Mouse (Mus musculus) thymus, postnatal 10 days (tissue): ENCODE measurements around the gene Scimp.

Source experiments
- DNase-seq, 2 experiments: peaks; one replicate each; pipeline ENCODE4 v3.0.0; 2021; ENCODE audit warnings: low spot score in 2 of 2

The Scimp gene

DNA sequence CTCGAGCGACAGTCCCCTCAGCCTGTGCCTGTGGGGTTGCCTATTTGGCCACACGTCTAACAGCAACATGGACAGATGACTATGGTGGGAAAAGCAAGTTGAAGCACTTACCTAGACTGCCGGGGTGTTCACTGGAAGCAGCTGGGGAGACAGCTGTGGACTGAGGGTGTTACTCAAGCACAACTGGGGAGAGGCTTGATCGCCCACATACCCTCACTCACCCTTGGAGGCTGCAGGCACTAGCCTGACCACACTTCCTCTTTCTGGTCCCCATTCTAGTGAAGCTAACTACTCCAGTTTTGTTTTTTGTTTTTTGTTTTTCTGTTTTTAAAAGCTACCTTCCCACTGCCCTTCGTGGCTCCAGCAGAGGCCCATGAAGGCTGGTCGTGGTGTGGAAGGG lies at the start of gene Scimp:
TSS of gene Scimp (minus strand) at position 222 of the 400 bp plus-strand sequence.
- no peak for DNase-seq

DNA sequence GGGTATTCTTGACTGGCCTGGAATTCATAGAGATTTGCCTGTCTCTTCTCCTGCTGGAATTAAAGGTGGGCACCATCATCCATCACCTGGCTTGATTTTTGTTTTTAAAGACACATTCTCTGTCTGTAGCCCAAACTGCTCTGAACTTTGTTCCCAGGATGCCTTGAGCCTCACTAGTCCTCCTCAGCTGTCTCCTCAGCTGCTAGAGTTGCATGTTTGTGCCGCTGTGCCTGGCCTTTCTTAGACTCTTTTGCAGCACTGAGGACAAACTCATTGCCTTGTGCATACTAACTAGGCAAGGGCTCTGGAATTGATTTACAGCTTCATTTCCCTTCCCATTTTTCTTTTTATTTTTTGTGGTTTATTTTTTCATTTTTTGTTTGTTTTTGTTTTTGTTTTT lies 48.0 kb upstream of the Scimp start:
- DNase-seq: no peak

DNA sequence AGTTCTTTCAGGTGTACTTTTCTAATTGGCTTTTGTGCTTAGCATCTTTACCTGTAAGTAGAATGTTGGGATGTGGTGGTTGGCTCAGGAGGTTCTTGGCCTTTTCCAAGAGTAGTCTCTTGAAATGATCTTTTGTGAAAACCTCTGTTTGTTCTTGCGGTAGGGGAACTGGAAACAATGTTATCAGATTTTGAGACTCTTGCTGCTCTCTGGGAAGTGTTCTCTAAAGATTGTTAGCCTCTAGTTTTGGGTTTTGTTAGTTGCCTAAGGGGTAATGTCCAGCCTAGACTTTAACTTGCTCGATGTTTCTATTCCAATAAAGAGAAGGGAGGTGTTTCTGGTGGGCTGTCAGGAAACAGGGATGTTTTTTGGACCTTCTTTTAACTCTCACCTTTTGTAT lies 33.6 kb upstream of the Scimp start:
- DNase-seq: no peak

DNA sequence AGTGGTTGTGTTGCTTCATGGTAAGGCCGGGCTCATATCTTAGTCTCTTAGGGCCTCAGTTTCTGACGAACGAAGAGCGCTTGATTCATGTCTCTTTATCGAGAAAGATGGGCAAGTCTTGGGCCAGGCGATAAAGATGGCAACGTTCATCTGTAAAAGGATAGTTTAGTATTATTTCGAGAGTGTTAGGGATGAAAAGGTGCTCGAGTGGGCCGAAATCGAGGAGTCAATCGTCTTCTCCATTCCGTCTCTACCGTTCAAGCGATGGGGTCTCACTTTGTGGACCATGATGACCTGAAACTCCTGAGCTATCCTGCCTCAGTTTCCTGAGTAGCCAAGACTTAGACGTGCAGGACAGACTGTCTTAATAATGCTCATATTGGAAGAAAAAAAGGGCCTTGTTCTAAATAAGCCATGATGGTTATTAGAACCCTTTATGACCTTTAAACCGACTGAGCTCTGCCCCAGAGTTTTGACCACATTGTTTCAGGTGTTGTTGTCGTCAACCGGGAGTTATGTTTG lies 33.1 kb upstream of the Scimp start:
- no peak for DNase-seq

DNA sequence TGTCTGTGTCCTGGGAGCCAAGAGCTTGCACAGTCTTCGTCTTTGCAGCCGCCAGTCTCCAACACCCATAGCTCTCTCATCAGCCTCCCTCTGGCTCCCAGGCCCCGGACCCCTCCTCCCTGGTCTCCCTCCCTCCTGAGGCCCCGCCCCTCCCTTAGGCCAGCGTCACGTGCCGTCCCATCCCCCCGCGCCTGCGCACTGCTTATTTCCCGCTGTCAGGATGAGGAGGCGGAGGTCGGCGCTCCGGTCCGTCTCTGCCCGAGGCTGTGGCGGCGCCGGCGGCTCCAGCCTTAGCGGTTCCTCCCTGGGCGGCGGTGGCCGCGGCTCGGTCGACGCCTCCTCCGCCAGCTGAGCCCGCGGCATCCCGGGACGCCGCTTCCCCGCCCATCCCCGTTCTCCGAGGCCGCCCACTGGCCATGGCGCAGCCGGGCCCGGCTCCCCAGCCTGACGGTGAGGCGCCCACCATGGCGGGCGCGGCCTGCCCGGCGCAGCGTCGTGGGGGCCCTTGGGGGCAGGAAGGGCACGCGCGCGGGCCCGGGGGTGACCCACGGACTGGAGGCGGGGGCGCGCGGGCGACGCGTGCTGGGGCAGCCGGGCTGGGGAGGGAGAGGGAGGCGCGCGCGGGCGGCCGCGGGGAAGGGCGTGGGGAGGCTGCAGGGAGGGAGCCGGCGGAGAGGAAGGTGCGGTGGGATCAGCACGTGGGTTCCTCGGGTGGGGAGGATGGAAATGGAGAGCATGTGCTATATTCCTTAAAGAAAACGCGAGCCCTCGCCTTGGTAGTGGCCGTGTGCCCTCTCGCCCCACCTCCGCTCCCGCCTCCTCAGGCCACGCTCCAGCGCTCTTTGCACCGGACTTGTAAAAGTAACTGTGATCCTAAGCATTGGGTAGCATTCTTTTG lies 32.4 kb upstream of the Scimp start, which contains the start of gene Rabep1:
TSS of gene Rabep1 (plus strand) at position 220 of the 898 bp plus-strand sequence.
- peak; percentile 93 to 98 for DNase-seq

DNA sequence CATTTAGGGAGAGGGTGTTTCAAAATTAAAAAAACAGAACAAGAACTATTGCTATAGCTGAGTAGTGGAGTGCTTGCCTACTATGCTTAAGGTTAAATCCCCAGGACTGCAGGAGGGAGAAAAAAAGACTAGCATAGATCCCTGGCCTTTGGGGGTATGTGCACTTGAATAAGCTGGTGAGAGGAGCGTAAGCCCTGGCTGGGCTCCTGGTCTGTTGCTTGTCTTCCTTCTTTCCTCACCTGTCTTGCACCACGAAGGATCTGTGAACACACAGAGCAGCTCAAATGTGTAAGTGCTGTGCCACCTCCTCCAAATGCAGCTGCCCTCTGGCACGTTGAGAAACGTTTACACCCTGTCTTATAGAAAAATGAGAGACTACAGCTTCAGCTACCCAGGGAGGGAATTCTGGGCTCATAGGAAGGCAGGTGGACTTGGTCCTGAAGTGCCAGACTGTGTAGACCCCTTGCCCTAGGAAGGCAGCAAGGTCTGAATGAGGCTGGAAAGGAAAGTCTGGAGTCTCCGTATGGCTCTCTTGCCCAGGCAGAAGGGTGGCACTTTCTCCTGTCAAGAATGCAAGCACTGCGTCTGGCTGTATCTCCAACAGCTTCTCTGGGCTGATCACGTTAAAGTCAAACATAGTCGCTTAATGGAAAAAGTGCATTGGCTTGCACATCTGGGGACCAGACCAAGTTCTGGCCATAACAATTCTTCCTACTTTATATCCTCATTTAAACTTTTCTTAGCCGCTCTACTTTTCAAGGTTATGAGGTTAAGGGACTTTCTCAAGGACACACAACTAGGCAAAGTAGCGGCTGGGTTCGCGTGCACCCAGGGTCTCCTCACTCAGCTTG lies 31.5 kb upstream of the Scimp start:
- DNase-seq: peak in 1 of 2 experiments; percentile 4

DNA sequence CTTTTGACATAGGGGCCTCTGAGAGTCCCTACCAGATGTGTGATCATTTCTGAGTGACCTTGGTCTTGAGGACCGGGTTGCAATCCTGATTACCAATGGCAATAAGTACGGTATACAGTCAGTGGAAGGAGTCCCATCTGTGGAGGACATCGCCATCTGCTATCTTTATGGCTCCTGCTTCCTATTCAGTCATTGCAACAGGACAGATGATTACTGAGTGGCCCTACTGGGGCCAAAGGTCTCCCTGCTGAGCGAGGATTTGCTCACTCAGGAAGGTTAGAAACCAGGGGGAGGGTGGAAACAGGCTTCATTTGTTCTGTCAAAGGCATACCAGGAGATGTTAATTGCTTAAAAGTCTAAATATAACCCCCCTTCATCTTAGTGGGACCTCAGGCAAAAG lies 30.6 kb upstream of the Scimp start:
- DNase-seq: no peak

DNA sequence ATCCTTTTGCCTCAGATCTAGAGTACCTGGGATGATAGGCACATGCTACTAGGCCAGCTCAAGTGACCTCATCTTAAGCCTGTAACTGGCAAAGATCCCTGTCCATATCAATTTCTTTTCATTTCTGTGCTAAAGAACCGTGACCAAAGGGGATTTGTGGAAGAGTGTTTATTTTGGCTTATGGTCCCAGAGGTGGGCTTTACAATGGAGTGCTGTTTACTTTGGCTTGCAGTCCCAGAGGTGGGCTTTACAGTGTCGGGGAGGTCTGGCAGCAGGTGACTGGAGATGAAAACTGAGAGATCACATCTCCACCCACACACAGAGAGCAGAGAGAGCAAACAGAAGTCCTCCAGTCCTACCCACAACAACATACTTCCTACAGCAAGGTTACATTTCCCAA lies 26.2 kb upstream of the Scimp start:
- no peak for DNase-seq

DNA sequence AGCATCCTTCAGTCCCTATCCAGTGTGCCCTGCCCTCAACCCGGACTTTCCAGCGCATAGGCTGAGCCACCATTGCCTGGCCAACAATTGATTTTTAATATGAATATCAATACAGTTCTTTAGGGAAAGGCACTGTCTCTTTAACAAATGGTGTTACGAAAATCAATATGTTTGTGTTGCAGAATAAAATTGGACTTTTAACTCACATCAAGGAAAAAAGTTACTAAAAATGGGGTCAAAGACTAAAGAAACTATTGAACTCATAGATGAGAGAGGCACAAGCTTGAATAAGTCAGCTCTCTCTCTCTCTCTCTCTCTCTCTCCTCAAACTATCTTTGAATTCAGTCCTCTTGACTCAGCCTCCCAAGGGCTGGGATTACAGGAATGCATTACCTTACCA lies 24.6 kb upstream of the Scimp start:
- no peak for DNase-seq

DNA sequence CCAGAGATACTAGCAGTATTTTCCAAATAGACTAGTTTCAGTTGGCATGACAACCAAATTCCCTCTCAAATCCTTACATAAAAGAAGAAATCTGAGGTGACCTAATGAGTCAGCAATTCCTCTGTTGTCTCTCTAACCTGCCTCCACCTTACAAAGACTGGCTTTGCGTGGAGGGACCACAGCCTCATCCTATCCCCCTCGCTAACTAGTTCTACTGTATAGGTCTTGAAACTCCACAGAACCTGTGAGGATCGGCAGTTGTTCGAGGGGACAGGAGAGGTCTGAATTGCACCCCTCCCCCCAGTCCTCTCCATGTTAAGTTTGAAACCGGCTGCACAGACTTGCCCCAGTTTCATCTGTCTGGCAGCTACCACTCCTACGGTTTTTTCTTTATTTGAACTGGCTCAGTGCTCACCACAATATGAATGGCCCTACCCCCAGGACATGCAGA lies 23.0 kb upstream of the Scimp start:
- DNase-seq: no peak

DNA sequence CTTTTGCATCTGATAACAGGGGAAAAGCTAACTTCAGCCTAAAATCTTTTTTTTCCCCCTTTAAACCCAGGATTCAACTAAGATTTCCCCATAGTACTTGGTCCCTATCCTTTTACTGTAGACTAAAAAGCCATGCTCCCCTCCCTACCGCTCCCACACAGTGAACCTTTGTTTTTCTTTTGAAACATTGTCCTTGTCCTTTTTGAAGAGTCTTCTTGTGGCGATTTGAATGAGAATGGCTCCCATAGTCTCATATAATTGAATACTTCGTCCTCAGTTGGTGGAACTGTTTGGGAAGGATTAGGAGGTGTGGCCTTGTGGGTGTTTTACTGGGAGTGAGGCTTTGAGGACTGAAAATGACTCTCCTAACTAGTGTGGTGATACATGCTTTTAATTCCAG lies 21.4 kb upstream of the Scimp start:
- DNase-seq: no peak

DNA sequence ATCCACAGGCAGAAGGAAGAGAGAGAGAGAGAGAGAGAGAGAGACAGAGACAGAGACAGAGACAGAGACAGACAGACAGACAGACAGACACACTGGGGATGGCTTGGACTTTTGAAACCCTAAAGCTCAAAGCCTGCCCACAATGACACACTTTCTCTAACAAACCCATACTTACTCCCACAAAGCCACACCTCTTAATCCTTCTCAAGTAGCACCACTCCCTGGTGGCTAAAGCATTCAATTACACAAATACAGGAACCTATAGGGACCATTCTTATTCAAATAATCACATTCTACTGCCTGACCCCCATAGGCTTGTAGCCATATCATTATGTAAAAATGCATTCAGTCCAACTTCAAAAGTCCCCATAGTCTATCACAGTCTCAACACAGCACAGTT lies 21.0 kb upstream of the Scimp start:
- no peak for DNase-seq

DNA sequence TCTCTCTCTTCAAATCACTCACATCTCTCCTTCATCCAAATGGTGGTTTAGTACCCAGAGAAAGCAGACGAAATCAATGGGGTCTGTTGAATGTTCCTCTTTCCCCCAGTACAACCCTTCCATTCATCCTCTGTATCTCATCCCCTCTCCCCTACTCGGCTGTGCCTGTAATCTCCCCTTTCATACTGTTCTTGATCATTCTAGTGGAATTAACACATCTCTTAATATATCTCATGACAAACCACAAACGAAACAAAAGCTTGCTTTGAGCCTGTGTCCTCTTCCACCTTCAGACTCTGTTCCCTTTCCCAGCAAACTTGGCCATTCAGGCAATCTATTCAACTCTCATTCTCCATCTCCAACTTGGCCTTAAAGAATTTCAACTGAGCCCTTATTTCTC lies 18.8 kb upstream of the Scimp start:
- DNase-seq: no peak

DNA sequence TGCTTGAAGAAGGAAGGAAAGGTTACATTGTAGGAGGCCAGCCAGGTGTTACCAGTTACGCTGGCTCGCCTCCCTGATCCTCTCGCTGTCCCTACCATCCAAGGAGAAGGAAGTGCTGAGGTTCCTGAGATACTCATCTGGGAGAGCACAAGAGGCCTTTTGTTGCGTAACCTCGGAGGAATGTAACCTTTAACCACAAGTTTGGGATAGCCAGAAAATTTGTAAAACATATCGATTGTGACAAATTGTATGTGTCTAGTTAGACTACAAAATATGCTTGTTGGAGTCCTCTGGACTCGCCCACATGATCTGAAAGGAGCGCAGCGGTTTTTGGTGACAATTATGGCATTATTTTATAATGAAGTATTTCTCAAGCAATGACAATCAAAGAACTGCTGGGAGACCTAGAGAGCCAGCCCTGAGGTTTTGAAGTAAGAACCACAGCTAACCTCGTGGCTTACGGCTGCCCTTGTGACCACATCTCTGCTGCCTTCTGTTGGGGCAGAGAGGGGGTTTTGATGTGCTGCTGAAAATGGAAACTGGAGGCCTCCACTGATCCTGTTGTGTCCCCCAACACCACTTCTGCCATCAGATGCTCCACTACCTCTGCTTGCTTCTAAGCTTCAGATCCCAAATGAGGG lies 16.7 kb upstream of the Scimp start:
- no peak for DNase-seq

DNA sequence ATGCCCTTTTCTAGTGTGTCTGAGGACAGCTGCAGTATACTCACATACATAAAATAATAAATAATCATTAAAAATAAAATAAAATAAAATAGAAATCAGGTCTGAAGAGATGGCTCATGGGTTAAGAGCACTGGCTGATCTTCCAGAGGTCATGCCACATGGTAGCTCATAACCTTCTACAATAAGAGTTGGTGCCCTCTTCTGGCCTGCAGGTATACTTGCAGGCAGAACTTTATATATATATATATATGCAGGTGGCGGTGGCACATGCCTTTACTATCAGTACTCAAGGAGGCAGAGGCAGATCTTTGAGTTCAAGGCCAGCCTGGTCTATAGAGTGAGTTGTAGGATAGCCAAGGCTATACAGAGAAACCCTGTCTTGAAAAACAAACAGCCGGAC lies 13.8 kb upstream of the Scimp start:
- DNase-seq: peak in 1 of 2 experiments; percentile 30

DNA sequence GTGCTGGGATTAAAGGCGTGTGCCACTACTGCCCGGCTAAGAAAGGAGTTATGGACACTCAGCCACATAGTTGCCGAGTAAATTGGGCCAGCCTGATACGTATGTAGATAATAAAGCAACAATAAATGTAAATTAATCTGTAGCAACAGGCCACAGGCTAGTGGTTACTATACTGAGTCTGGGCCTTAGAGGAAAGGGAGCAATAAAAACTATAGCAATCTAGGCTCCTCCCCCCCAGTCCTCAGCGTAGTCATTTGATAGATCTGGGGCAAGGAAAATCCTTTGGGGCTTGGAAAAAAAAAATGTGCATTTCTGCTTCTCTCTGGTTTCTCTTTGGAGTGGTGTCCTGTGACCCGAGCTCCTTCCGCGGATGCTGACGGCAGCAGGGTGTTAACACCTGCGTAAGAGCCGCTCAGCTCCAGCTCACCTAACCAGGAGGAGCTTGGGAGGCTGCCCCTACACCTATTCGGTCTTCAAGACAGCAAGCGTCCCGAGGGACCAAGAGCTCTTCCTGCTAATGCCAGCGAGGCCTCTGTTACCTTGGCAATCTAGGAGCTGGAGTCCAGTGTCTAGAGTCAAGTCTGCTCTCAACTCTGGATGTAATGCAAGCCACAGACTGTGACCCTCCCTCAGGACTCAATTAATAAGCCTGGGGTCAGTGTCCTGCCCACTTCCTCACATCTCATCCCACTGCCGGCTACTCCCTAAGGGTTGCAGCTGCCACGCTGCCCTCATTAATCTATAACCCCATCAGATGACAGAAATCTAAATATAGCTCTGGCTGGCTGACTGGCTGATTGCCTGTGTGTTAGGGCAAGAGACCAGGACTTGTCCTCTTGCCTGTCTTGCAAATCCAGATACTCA lies 9.6 kb upstream of the Scimp start:
- no peak for DNase-seq

DNA sequence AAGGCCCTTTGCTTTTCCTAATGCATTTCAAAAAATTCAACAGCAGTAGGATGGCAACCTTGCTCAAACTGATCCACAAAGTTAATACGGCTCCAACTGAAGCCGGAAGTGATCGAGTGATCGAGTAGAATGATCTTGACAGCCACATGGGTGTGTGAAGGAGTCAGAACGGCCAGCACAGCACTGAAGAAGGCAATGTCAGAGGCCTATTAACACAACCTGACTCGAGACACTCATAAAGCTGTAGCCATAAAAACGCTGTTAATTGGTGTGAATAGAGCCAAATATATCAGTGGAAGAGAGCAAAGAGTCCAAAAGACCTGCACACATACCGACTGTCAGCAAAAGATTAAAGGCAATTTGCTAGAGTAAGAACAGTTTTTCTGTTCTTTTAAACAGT lies 7.7 kb upstream of the Scimp start:
- DNase-seq: no peak

DNA sequence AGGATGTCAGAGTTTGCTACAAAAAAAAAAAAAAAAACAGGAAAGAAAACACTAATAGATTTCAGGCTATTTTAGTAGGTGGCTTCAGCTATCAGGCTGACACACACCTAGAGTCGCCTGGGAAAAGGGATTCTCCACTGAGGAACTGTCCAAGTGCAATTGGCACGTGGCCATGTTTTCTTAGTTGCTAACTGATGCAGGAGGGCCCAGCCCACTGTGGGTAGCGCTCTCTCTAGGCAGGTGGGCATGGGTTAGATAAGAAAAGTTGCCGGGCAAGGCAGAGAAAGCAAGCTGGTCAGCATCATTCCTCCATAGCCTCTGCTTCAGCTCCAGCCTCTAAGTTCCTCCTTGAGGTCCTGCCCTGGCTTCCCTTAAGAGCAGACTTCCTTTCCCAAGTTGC lies 4.4 kb upstream of the Scimp start:
- no peak for DNase-seq

DNA sequence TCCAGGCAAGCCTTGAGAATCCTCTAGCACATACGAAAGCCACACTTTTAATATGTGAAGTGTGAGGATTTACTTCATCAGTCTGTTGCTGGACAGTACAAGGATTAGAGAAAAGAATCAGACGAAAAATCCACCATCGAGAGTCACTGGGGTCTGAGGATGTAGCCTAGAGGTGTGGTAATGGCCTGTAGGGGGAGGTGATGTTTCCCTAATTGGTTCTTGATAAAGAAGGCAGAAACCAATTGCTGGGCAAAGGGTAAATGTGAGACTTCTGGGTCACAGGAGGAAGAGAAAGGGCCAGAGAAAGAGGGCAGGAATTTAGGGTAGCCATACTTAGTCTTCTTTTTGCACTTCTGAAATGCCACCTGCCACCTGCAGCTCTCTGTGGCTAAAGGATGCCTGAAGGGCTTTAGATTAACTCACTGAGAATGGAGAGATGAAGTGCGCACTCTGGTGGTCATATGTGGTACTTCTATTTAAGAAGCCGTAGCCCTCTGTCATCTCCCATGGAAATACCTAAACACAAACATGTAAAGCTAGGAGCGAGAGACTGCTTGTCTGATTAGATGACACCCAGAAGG lies 3.2 kb upstream of the Scimp start:
- peak; percentile 23 to 66 for DNase-seq

DNA sequence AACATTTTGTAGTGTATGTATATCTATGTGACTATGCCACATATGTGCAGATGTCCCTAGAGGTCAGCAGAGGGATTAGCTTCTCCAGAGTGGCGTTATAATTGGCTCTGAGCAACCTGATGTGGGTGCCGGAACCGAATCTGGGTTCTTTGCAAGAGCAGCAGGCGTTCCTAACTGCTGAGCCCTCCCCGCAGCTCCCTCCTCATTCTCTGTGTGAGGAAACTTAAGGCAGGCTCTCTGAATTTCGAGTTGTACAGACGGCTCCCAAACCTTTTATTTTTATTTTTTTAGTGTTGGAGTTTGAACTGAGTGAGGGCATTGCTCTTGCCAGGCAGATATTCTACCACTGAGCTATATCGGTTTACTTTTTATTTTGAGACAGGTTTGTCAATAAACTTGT lies 2.7 kb upstream of the Scimp start:
- no peak for DNase-seq
